Mouse (Mus musculus) brain, embryonic 14.5 days (tissue): ENCODE results near the gene Lce1a1.

Experiments
- CTCF ChIP-seq: fragments of 200-500 bp; IDR thresholded peaks from 2 replicates; pipeline ENCODE4 v1.5.1; 2012; ENCODE audit warnings: inconsistent platforms, mild to moderate bottlenecking, moderate library complexity, borderline replicate concordance; ENCODE audit not compliant: insufficient read depth, insufficient read length; ENCODE audit errors: extremely low read depth
- POLR2A ChIP-seq: fragments of 200-500 bp; IDR thresholded peaks from 2 replicates; pipeline ENCODE4 v1.6.1; 2012; ENCODE audit warnings: mild to moderate bottlenecking, inconsistent platforms, borderline replicate concordance; ENCODE audit not compliant: poor library complexity, insufficient read depth, insufficient read length, severe bottlenecking; ENCODE audit errors: extremely low read depth

GRCm38 (mm10) chr3:92609804-92610203 lies 38.3 kb downstream of the Lce1a1 start:
- TF ChIP-seq POLR2A (no peak), CTCF (no peak)
